Mouse (Mus musculus): ENCODE data around the gene Fzd4.

- no peak for TF ChIP-seq CTCF (IDR thresholded peaks at IDR 0.05; ENCODE audit: control insufficient read depth, insufficient read depth, insufficient replicate concordance, low read depth, low read length)
- no peak for TF ChIP-seq POLR2A (IDR thresholded peaks at IDR 0.05; ENCODE audit: control insufficient read depth, low read depth, low read length)
Measured at GRCm38 (mm10) chr7:89429326-89429725, 25.2 kb downstream of the Fzd4 start.

All from testis, adult 2 months (tissue).